Mouse (Mus musculus) heart, postnatal 25 days (tissue): Measurements from ENCODE around the gene Nkx2-2. TPM values are rescaled to one million over a fixed set of nuclear protein-coding genes. Genes with fewer than 3 reads are reported as not detected.

Experiments used
- DNase-seq: peaks from one replicate; pipeline ENCODE4 v3.0.0; 2022; ENCODE audit warnings: low spot score
- intact Hi-C: fragments of 180-260 bp; cut with DNase I; formaldehyde crosslinking; loops from one replicate; pipeline ENCODE4 v1.15.1; 2025
- total RNA-seq, 2 experiments: library from RNA; stranded (reverse); gene quantifications; 2 replicates each; pipeline ENCODE4 v1.2.3; 2021

The Nkx2-2 gene
- total RNA-seq: not detected

- intact Hi-C loops: loop anchor here (10.0 kb wide), 1 partner anchor 851 kb away; the partner anchor contains the start of gene Foxa2
- DNase-seq: no peak
Observed at GRCm38 (mm10) chr2:147193271-147194255, at the start of gene Nkx2-2. Nkx2-2 (minus strand) TSS chr2:147194243.

GRCm38 (mm10) chr2:147235707-147236290 lies 41.8 kb upstream of the Nkx2-2 start:
- no peak for DNase-seq
- intact Hi-C loops: no loop called here

- intact Hi-C loops: no loop called here
- no peak for DNase-seq
Observed at GRCm38 (mm10) chr2:147231175-147231574, 37.1 kb upstream of the Nkx2-2 start.

- no peak for DNase-seq
- intact Hi-C loops: loop anchor here (2.0 kb wide), 1 partner anchor 102 kb away; no protein-coding TSS in a partner anchor
Observed at GRCm38 (mm10) chr2:147205076-147205615, 11.1 kb upstream of the Nkx2-2 start.

- intact Hi-C loops: loop anchor here (10.0 kb wide), 1 partner anchor 850 kb away; the partner anchor contains the start of gene Foxa2
- DNase-seq: no peak
Observed at GRCm38 (mm10) chr2:147194711-147195615, 920 bp upstream of the Nkx2-2 start.

- DNase-seq: no peak
- intact Hi-C loops: loop anchor here (10.0 kb wide), 1 partner anchor 852 kb away; the partner anchor contains the start of gene Foxa2
Observed at GRCm38 (mm10) chr2:147192731-147193130, 1.3 kb downstream of the Nkx2-2 start.

GRCm38 (mm10) chr2:147190316-147191021 lies 3.6 kb downstream of the Nkx2-2 start:
- no peak for DNase-seq
- intact Hi-C loops: loop anchor here (10.0 kb wide), 1 partner anchor 854 kb away; the partner anchor contains the start of gene Foxa2

GRCm38 (mm10) chr2:147189546-147190315 lies 4.3 kb downstream of the Nkx2-2 start:
- intact Hi-C loops: loop anchor here (5.0 to 10.0 kb wide), 3 partner anchors 102 to 855 kb away; partner anchors contain the start of genes Foxa2 and Nkx2-4
- no peak for DNase-seq

GRCm38 (mm10) chr2:147188871-147189545 lies 5.0 kb downstream of the Nkx2-2 start:
- intact Hi-C loops: loop anchor here (5.0 to 10.0 kb wide), 2 partner anchors 102 to 354 kb away; partner anchors contain the start of gene Nkx2-4
- no peak for DNase-seq

GRCm38 (mm10) chr2:147188074-147188700 lies 5.9 kb downstream of the Nkx2-2 start:
- DNase-seq: no peak
- intact Hi-C loops: loop anchor here (5.0 to 10.0 kb wide), 2 partner anchors 101 to 353 kb away; partner anchors contain the start of gene Nkx2-4

- DNase-seq: no peak
- intact Hi-C loops: loop anchor here (5.0 to 10.0 kb wide), 2 partner anchors 100 to 352 kb away; partner anchors contain the start of gene Nkx2-4
Observed at GRCm38 (mm10) chr2:147187061-147187870, 6.8 kb downstream of the Nkx2-2 start.

- intact Hi-C loops: loop anchor here (5.0 to 10.0 kb wide), 2 partner anchors 99 to 351 kb away; partner anchors contain the start of gene Nkx2-4
- no peak for DNase-seq
Observed at GRCm38 (mm10) chr2:147186261-147186681, 7.8 kb downstream of the Nkx2-2 start.

- no peak for DNase-seq
- intact Hi-C loops: loop anchor here (5.0 to 10.0 kb wide), 2 partner anchors 98 to 351 kb away; partner anchors contain the start of gene Nkx2-4
Observed at GRCm38 (mm10) chr2:147185561-147185960, 8.5 kb downstream of the Nkx2-2 start.

GRCm38 (mm10) chr2:147184071-147184990 lies 9.7 kb downstream of the Nkx2-2 start:
- intact Hi-C loops: loop anchor here (10.0 kb wide), 1 partner anchor 350 kb away; no protein-coding TSS in a partner anchor
- DNase-seq: no peak
